22 mouse cellular contexts compared by ENCODE assay signal in genomic region chr2:150646411-150647121, GRCm38 (mm10). TPM values are rescaled to one million over a fixed set of nuclear protein-coding genes. Genes with fewer than 3 reads are reported as not detected.
DNase-seq lines count a peak whose midpoint lies in the region; ATAC-seq and TF ChIP-seq lines count a peak whose summit lies in the region.
"Had no signal": no experiment of that assay in that cellular context is flagged by ENCODE, and none has a peak within 500 bp of the region (broad histone marks: within the 10 kb centered on the region; RNA-seq: fewer than 3 reads in every experiment).

No protein-coding gene starts in this region.

- TF ChIP-seq CTCF in G1E (IDR thresholded peaks at IDR 0.05; ENCODE audit: low read depth, low read length): no peak

- DNase-seq in G1E (ENCODE audit: low spot score): peak; percentile 18
- DNase-seq in frontal cortex, postnatal 14 days (ENCODE audit: low spot score in 2 of 2): no peak
- no peak for DNase-seq in gastrocnemius, postnatal 36 days
- no peak for DNase-seq in heart, postnatal 25 days (ENCODE audit: low spot score)
- DNase-seq: cerebellum, adult 8-10 months; heart, adult 2 months; kidney, postnatal 14 days; lung, adult 2 months; retina, postnatal 1 day; thymus, adult 18-20 months had no signal

- H3K4me2 ChIP-seq in forebrain, embryonic 12.5 days: no peak overlapping the region
- H3K4me2 ChIP-seq in forebrain, embryonic 16.5 days (ENCODE audit: low read length): no peak overlapping the region
- H3K4me2 ChIP-seq in liver, embryonic 16.5 days (ENCODE audit: low read depth, low read length): no peak overlapping the region

- peaks cover 8% of the 10 kb centered on the region; the same call in 1 of the 2 replicates for H3K36me3 ChIP-seq in forebrain, embryonic 12.5 days (replicated peaks)
- H3K36me3 ChIP-seq in forebrain, embryonic 16.5 days (ENCODE audit: control insufficient read depth, insufficient read depth): no peaks in the 10 kb centered on the region
- H3K36me3 ChIP-seq in G1E (replicated peaks): peaks cover 86% of the 10 kb centered on the region
- peaks cover 4% of the 10 kb centered on the region for H3K36me3 ChIP-seq in liver, embryonic 16.5 days (ENCODE audit: control insufficient read depth, insufficient read depth)

- WGBS in forebrain, embryonic 12.5 days: 93% methylated on average over 8 of the region's 8 CpGs
- 84% methylated on average over 8 of the region's 8 CpGs for WGBS in forebrain, embryonic 16.5 days
- WGBS in liver, embryonic 16.5 days (ENCODE audit: insufficient replicate concordance): 46% methylated on average over 8 of the region's 8 CpGs

- intact Hi-C loops in gastrocnemius, postnatal 36 days (cut with DNase I): no loop called here
- intact Hi-C loops in heart, postnatal 25 days (cut with DNase I): no loop called here

- peaks cover 79% of the 10 kb centered on the region for H3K4me1 ChIP-seq in forebrain, embryonic 12.5 days
- peaks cover 34% of the 10 kb centered on the region for H3K4me1 ChIP-seq in forebrain, embryonic 16.5 days (replicated peaks; ENCODE audit: control insufficient read depth, insufficient read depth, low read length)
- peaks cover 89% of the 10 kb centered on the region for H3K4me1 ChIP-seq in G1E (ENCODE audit: insufficient read depth, low read depth, low read length)
- peaks cover 38% of the 10 kb centered on the region for H3K4me1 ChIP-seq in liver, embryonic 16.5 days (ENCODE audit: control insufficient read depth, low read depth, low read length)

- ATAC-seq in forebrain, embryonic 12.5 days (ENCODE audit: low FRiP score): no peak
- no peak for ATAC-seq in forebrain, embryonic 16.5 days
- peak; percentile 61 for ATAC-seq in G1E (ENCODE audit: extremely low read depth, insufficient number of reproducible peaks, low FRiP score, poor library complexity, severe bottlenecking)
- ATAC-seq in erythroid progenitor cell, adult 5-6 weeks (replicated peaks; ENCODE audit: low FRiP score, poor library complexity, severe bottlenecking): peak; percentile 79
- ATAC-seq in liver, embryonic 16.5 days (ENCODE audit: low read depth): peak; percentile 40
- ATAC-seq: Patski had no signal

- H3K27ac ChIP-seq in forebrain, embryonic 12.5 days: peak overlapping the region; percentile 97
- H3K27ac ChIP-seq in forebrain, embryonic 16.5 days (ENCODE audit: low read length): no peak overlapping the region; the same call in 1 of the 2 replicates
- H3K27ac ChIP-seq in liver, embryonic 16.5 days (ENCODE audit: low read length): 0 out of 2 replicates have a peak overlapping the region, but pooled peaks have one; percentile 26
- H3K27ac ChIP-seq: heart, adult 2 months; macrophage had no signal

- no peak overlapping the region for H3K4me3 ChIP-seq in forebrain, embryonic 12.5 days (replicated peaks)
- no peak overlapping the region for H3K4me3 ChIP-seq in forebrain, embryonic 16.5 days (replicated peaks; ENCODE audit: low read length)
- H3K4me3 ChIP-seq in G1E (ENCODE audit: low read depth, low read length): peak overlapping the region; percentile 58; the same call in 1 of the 2 replicates
- no peak overlapping the region for H3K4me3 ChIP-seq in liver, embryonic 16.5 days (ENCODE audit: low read depth, low read length)
- H3K4me3 ChIP-seq: heart, adult 2 months had no signal

- no peaks in the 10 kb centered on the region for H3K27me3 ChIP-seq in forebrain, embryonic 12.5 days
- no peaks in the 10 kb centered on the region for H3K27me3 ChIP-seq in forebrain, embryonic 16.5 days (replicated peaks; ENCODE audit: control insufficient read depth, insufficient read depth, low read length)
- no peaks in the 10 kb centered on the region for H3K27me3 ChIP-seq in G1E (ENCODE audit: insufficient read depth, low read length)
- H3K27me3 ChIP-seq in liver, embryonic 16.5 days (ENCODE audit: control insufficient read depth, insufficient read depth, low read depth, low read length): no peaks in the 10 kb centered on the region
- H3K27me3 ChIP-seq: Patski had no signal

- H3K9me3 ChIP-seq in forebrain, embryonic 12.5 days: no peaks in the 10 kb centered on the region
- no peaks in the 10 kb centered on the region for H3K9me3 ChIP-seq in forebrain, embryonic 16.5 days (ENCODE audit: control insufficient read depth, low read length)
- no peaks in the 10 kb centered on the region for H3K9me3 ChIP-seq in G1E (replicated peaks)
- no peaks in the 10 kb centered on the region for H3K9me3 ChIP-seq in liver, embryonic 16.5 days (replicated peaks; ENCODE audit: control insufficient read depth, low read length)

- no peak overlapping the region; the same call in 1 of the 2 replicates for H3K9ac ChIP-seq in forebrain, embryonic 12.5 days
- no peak overlapping the region for H3K9ac ChIP-seq in forebrain, embryonic 16.5 days (replicated peaks; ENCODE audit: low read depth, low read length)
- H3K9ac ChIP-seq in liver, embryonic 16.5 days (ENCODE audit: low read depth, low read length): no peak overlapping the region

RNA-seq across cellular contexts. Expression of gene Acss1, which starts 21.7 kb away (rescaled TPM):
- 43.4 and 54.8 TPM in 2 replicates for polyA plus RNA-seq in forebrain, embryonic 12.5 days (2016; fragmentation: Nextera tagmentation; extraction: Ambion mirVana)
- 21.9 and 22.2 TPM in 2 replicates for polyA plus RNA-seq in forebrain, embryonic 16.5 days (2015; fragmentation: Nextera tagmentation; extraction: Ambion mirVana)
- total RNA-seq in G1E (2014; fragmentation: Nextera tagmentation) (121 and 123 TPM in 2 replicates), G1E (2017) (67.3 and 75.9 TPM in 2 replicates)
- polyA plus RNA-seq in G1E (2012): 24.8 and 42.1 TPM in 2 replicates
- 28.1 and 35.6 TPM in 2 replicates for total RNA-seq in erythroid progenitor cell, adult 5-6 weeks (2015; ENCODE audit: low replicate concordance)
- 34.8 and 43.3 TPM in 2 replicates for total RNA-seq in erythroid progenitor cell, adult 5-6 weeks (2017; ENCODE audit: low replicate concordance)
- polyA plus RNA-seq in liver, embryonic 16.5 days (2015; fragmentation: Nextera tagmentation; extraction: Ambion mirVana): 49.9 and 56.3 TPM in 2 replicates
- 10 to 100 TPM; 10.7 to 26.5 TPM for total RNA-seq in gastrocnemius, postnatal 36 days (2021)
- 100 to 1,000 TPM; 217 to 247 TPM for total RNA-seq in heart, postnatal 25 days (2021)

RNA-seq across cellular contexts. Expression of gene Apmap, which starts 38.2 kb away (rescaled TPM):
- polyA plus RNA-seq in forebrain, embryonic 12.5 days (2016; fragmentation: Nextera tagmentation; extraction: Ambion mirVana): 35.7 and 36.4 TPM in 2 replicates
- polyA plus RNA-seq in forebrain, embryonic 16.5 days (2015; fragmentation: Nextera tagmentation; extraction: Ambion mirVana): 42.2 and 44.4 TPM in 2 replicates
- 15.1 and 17.0 TPM in 2 replicates for total RNA-seq in G1E (2014; fragmentation: Nextera tagmentation)
- 31.5 and 32.3 TPM in 2 replicates for total RNA-seq in G1E (2017)
- 37.7 and 55.2 TPM in 2 replicates for polyA plus RNA-seq in G1E (2012)
- total RNA-seq in erythroid progenitor cell, adult 5-6 weeks (2015; ENCODE audit: low replicate concordance): 16.6 and 25.2 TPM in 2 replicates
- total RNA-seq in erythroid progenitor cell, adult 5-6 weeks (2017; ENCODE audit: low replicate concordance): 18.1 and 35.9 TPM in 2 replicates
- 27.2 and 29.2 TPM in 2 replicates for polyA plus RNA-seq in liver, embryonic 16.5 days (2015; fragmentation: Nextera tagmentation; extraction: Ambion mirVana)
- 10 to 100 TPM; 16.0 to 19.3 TPM for total RNA-seq in gastrocnemius, postnatal 36 days (2021)
- total RNA-seq in heart, postnatal 25 days (2021): 10 to 100 TPM; 52.0 to 55.7 TPM

RNA-seq across cellular contexts. Expression of gene Vsx1, which starts 42.6 kb away (rescaled TPM):
- polyA plus RNA-seq in forebrain, embryonic 12.5 days (2016; fragmentation: Nextera tagmentation; extraction: Ambion mirVana): 0.06 and 0.11 TPM in 2 replicates
- not detected in 2 replicates for polyA plus RNA-seq in forebrain, embryonic 16.5 days (2015; fragmentation: Nextera tagmentation; extraction: Ambion mirVana)
- total RNA-seq in G1E (2014; fragmentation: Nextera tagmentation) (not detected in 2 replicates), G1E (2017) (0.05 TPM in 1 of 2 replicates, not detected in the other)
- not detected in 2 replicates for polyA plus RNA-seq in G1E (2012)
- total RNA-seq in erythroid progenitor cell, adult 5-6 weeks (2015; ENCODE audit: low replicate concordance): not detected in 2 replicates
- total RNA-seq in erythroid progenitor cell, adult 5-6 weeks (2017; ENCODE audit: low replicate concordance): 0.51 TPM in 1 of 2 replicates, not detected in the other
- polyA plus RNA-seq in liver, embryonic 16.5 days (2015; fragmentation: Nextera tagmentation; extraction: Ambion mirVana): not detected in 2 replicates
- total RNA-seq in gastrocnemius, postnatal 36 days (2021): not detected
- total RNA-seq in heart, postnatal 25 days (2021): under 1 TPM in 1 of 2 experiments, not detected in 1; 0.10 TPM
- total RNA-seq: gastrocnemius, adult 8-10 months; midbrain, postnatal 0 days; neutrophil, adult 5-6 weeks had no signal
- polyA plus RNA-seq: heart, adult 2 months; heart, postnatal 0 days; lung, adult 2 months; macrophage; Patski; small intestine, adult 2 months; urinary bladder, adult 2 months had no signal

Comparison
In these comparisons a context has a peak if more than half of its experiments do, and no peak if none do; other contexts are left out.
1. ATAC-seq: peak in G1E (single experiment), erythroid progenitor cell, adult 5-6 weeks (single experiment) and liver, embryonic 16.5 days (single experiment); none in forebrain, embryonic 12.5 days (single experiment) and forebrain, embryonic 16.5 days (single experiment).